Mouse (Mus musculus): Measurements from ENCODE around the gene Ddx23. TPM values are rescaled to one million over a fixed set of nuclear protein-coding genes. Genes with fewer than 3 reads are reported as not detected.

Ddx23 gene
- polyA plus RNA-seq, 1 experiment from 2014 or later = 27.2 TPM

DNA sequence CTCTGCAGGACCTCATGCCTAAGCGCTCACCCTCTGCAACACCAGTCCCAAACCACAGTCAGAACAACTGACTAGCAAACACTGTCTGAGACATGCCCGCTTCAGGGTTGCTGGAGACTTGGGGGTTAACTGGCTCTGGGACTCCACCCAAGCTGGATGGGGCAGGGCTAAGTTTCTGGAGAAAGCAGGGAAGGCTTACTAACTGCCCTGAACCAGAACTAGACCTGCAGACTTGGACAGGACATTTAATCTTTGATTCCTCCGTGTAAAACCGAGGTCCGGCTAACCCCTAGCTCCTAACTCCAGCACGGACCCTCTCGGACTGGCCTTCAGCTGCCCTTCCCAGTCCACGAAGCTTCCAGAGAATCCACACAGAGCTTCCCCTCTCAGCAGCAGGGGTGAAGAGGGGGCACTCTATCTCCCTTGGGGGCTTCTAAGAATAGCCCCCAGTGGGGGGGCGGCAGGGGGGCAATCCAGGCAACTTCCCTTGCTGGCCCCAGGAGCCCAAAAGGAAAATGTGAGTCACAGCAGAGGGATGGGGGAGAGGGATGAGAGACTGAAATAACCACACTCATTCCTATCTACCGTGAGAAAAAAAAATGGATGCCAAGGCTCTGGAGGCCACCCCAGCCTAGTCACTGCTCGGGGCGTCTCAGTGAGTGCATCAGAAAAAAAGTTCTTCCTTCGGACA, 60.4 kb downstream of the Ddx23 start:
- 43% methylated on average over 13 of the region's 13 CpGs for WGBS
- no peaks in the 10 kb centered on the region for H3K27me3 ChIP-seq (ENCODE audit: insufficient read depth, low read length)
- H3K27ac ChIP-seq (ENCODE audit: low read depth) = peak overlapping the region; percentile 73; the same call in 1 of the 2 replicates
- peak overlapping the region; percentile 50; the same call in 1 of the 2 replicates for H3K9ac ChIP-seq
- H3K4me3 ChIP-seq (ENCODE audit: low read depth, low read length) = peak overlapping the region; percentile 14
- no peak for TF ChIP-seq CTCF (IDR thresholded peaks at IDR 0.05; ENCODE audit: low read depth)
- DNase-seq (peak; percentile 9), ATAC-seq (ENCODE audit: insufficient read depth) (peak; percentile 17; the same call in 1 of the 2 replicates)
- peaks cover 74% of the 10 kb centered on the region for H3K36me3 ChIP-seq (ENCODE audit: insufficient read depth)
- H3K9me3 ChIP-seq (ENCODE audit: low read depth, low read length) = no peaks in the 10 kb centered on the region
- peak overlapping the region; percentile 48 for H3K4me2 ChIP-seq
- peaks cover 7% of the 10 kb centered on the region for H3K4me1 ChIP-seq (ENCODE audit: insufficient read depth)

DNA sequence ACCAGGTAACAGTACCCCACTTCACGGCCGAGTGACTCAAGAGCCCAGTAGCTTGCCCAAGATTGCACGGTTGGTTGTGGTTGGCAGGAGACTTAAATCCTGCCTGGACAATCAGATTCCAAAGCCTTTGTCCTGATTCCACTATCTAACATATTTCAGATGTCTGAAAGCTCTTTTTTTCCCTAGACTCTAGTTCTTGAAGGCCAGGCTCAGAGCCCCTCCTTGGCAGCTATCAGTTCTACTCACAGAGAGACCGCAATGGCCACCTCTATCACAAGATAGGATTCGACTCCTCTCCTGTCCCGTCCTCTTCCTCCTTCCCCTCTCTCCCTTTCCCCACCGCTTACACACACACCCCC, 60.9 kb downstream of the Ddx23 start:
- Histone ChIP-seq H3K27ac (ENCODE audit: low read depth) (peak overlapping the region; percentile 3; the same call in 1 of the 2 replicates), H3K4me2 (peak overlapping the region; percentile 48), H3K27me3 (ENCODE audit: insufficient read depth, low read length) (no peaks in the 10 kb centered on the region), H3K9ac (peak overlapping the region; percentile 21; the same call in 1 of the 2 replicates), H3K4me3 (ENCODE audit: low read depth, low read length) (peak overlapping the region; percentile 14; the same call in 1 of the 2 replicates), H3K4me1 (ENCODE audit: insufficient read depth) (peaks cover 2% of the 10 kb centered on the region; the same call in 1 of the 2 replicates), H3K36me3 (ENCODE audit: insufficient read depth) (peaks cover 79% of the 10 kb centered on the region), H3K9me3 (ENCODE audit: low read depth, low read length) (no peaks in the 10 kb centered on the region)
- WGBS = 70% methylated on average over 7 of the region's 7 CpGs
- DNase-seq = no peak
- no peak for TF ChIP-seq CTCF (IDR thresholded peaks at IDR 0.05; ENCODE audit: low read depth)
- no peak for ATAC-seq (ENCODE audit: insufficient read depth)

DNA sequence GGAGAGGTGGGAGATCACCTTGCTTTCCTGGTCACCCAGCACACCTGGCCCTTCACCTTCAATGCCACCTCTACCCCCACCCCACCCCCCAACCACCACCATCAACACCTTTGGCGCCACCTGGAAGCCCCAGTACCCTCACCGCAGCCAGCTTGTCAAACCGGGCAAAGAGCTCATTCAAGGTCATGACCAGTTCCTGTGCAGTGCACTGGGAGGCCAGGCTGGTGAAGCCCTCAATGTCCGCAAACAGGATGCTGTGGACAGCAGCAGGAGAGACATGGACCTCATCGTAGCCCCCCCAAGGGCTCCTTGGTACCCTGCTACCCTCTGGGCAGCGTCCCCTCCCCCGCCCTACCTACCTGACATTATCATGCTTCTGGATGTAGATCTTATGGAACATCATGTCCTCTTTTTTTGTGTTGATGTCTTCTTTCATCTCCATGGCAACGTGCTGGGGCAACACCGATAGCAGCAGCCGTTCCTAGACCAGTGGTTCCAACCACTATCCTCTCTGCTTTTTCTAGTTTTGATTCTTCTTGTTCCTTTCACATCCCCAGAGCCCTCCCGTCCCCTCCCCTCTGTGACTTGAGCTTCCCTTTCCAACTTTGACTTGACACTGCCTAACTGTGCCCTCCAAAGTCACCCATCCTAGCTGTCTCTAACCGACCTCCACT, 62.5 kb downstream of the Ddx23 start:
- Histone ChIP-seq H3K4me2 (no peak overlapping the region), H3K27ac (ENCODE audit: low read depth) (no peak overlapping the region), H3K9ac (no peak overlapping the region), H3K36me3 (ENCODE audit: insufficient read depth) (peaks cover 95% of the 10 kb centered on the region), H3K27me3 (ENCODE audit: insufficient read depth, low read length) (no peaks in the 10 kb centered on the region), H3K4me3 (ENCODE audit: low read depth, low read length) (no peak overlapping the region), H3K9me3 (ENCODE audit: low read depth, low read length) (no peaks in the 10 kb centered on the region), H3K4me1 (ENCODE audit: insufficient read depth) (no peaks in the 10 kb centered on the region)
- WGBS = 89% methylated on average over 12 of the region's 12 CpGs
- TF ChIP-seq CTCF (IDR thresholded peaks at IDR 0.05; ENCODE audit: low read depth) = no peak
- DNase-seq = no peak
- no peak for ATAC-seq (ENCODE audit: insufficient read depth)

DNA sequence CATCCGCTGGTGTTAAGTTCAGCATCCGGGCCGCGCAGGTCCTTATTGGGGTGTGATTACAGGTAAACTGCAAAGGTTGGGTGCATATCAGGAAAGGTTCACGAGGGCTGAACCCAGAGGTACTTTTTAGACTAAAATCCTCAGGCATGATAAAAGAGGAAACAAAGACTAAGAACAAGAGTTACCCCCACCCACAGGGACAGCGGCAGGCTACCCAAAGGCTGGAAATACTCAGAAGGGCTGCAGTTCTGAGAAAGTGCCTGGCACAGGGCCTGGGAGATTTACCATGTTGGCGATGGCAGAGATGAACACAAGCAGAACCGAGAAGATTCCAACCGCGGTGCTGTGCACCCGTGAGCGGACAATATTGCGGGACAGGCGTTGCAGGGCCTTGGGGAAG, 66.1 kb downstream of the Ddx23 start:
- H3K4me2 ChIP-seq = no peak overlapping the region
- TF ChIP-seq CTCF (IDR thresholded peaks at IDR 0.05; ENCODE audit: low read depth) = no peak
- WGBS = 89% methylated on average over 14 of the region's 14 CpGs

More for the DNA sequence above, 66.1 kb downstream of the Ddx23 start:
- no peak overlapping the region for H3K9ac ChIP-seq
- no peak for ATAC-seq (ENCODE audit: insufficient read depth)
- H3K27me3 ChIP-seq (ENCODE audit: insufficient read depth, low read length) = no peaks in the 10 kb centered on the region
- no peaks in the 10 kb centered on the region for H3K4me1 ChIP-seq (ENCODE audit: insufficient read depth)
- H3K36me3 ChIP-seq (ENCODE audit: insufficient read depth) = peaks cover 98% of the 10 kb centered on the region
- no peak overlapping the region for H3K4me3 ChIP-seq (ENCODE audit: low read depth, low read length)
- H3K9me3 ChIP-seq (ENCODE audit: low read depth, low read length) = no peaks in the 10 kb centered on the region
- no peak for DNase-seq
- no peak overlapping the region for H3K27ac ChIP-seq (ENCODE audit: low read depth)

Other genes starting within 250 kb of the Ddx23 start
- gene Olfr282, start 231.7 kb downstream of the Ddx23 start, polyA plus RNA-seq (2014; fragmentation: Nextera tagmentation; extraction: Ambion mirVana) = not detected in 2 replicates
- gene Olfr281, start 210.3 kb downstream of the Ddx23 start, polyA plus RNA-seq (2014; fragmentation: Nextera tagmentation; extraction: Ambion mirVana) = not detected in 2 replicates
- gene OR5BS1P, start 193.0 kb downstream of the Ddx23 start, polyA plus RNA-seq (2014; fragmentation: Nextera tagmentation; extraction: Ambion mirVana) = not detected in 2 replicates
- gene Lalba, start 180.2 kb downstream of the Ddx23 start, polyA plus RNA-seq (2014; fragmentation: Nextera tagmentation; extraction: Ambion mirVana) = 0.50 and 0.68 TPM in 2 replicates
- gene Olfr279, start 170.5 kb downstream of the Ddx23 start, polyA plus RNA-seq (2014; fragmentation: Nextera tagmentation; extraction: Ambion mirVana) = not detected in 2 replicates
- 113 and 121 TPM in 2 replicates for gene Kansl2, start 128.6 kb downstream of the Ddx23 start, polyA plus RNA-seq (2014; fragmentation: Nextera tagmentation; extraction: Ambion mirVana)
- gene Ccnt1, start 92.0 kb downstream of the Ddx23 start, polyA plus RNA-seq (2014; fragmentation: Nextera tagmentation; extraction: Ambion mirVana) = 57.7 and 58.5 TPM in 2 replicates
- 0.50 TPM in 1 of 2 replicates, not detected in the other for gene 4930415O20Rik, start 91.9 kb downstream of the Ddx23 start, polyA plus RNA-seq (2014; fragmentation: Nextera tagmentation; extraction: Ambion mirVana)
- gene Adcy6, start 52.8 kb downstream of the Ddx23 start, polyA plus RNA-seq (2014; fragmentation: Nextera tagmentation; extraction: Ambion mirVana) = 20.5 and 21.8 TPM in 2 replicates
- 24.6 and 28.9 TPM in 2 replicates for gene Cacnb3, start 32.1 kb downstream of the Ddx23 start, polyA plus RNA-seq (2014; fragmentation: Nextera tagmentation; extraction: Ambion mirVana)
- 0.57 and 0.67 TPM in 2 replicates for gene Rnd1, start 14.6 kb upstream of the Ddx23 start, polyA plus RNA-seq (2014; fragmentation: Nextera tagmentation; extraction: Ambion mirVana)
- 0.28 and 1.1 TPM in 2 replicates for gene Ccdc65, start 45.3 kb upstream of the Ddx23 start, polyA plus RNA-seq (2014; fragmentation: Nextera tagmentation; extraction: Ambion mirVana)
- 29.7 and 32.9 TPM in 2 replicates for gene Fkbp11, start 65.3 kb upstream of the Ddx23 start, polyA plus RNA-seq (2014; fragmentation: Nextera tagmentation; extraction: Ambion mirVana)
- gene Arf3, start 100.3 kb upstream of the Ddx23 start, polyA plus RNA-seq (2014; fragmentation: Nextera tagmentation; extraction: Ambion mirVana) = 35.4 and 42.5 TPM in 2 replicates
- gene Wnt10b, start 115.3 kb upstream of the Ddx23 start, polyA plus RNA-seq (2014; fragmentation: Nextera tagmentation; extraction: Ambion mirVana) = 0.11 TPM in 1 of 2 replicates, not detected in the other
- gene Wnt1, start 127.0 kb upstream of the Ddx23 start, polyA plus RNA-seq (2014; fragmentation: Nextera tagmentation; extraction: Ambion mirVana) = not detected in 2 replicates
- gene Ddn, start 146.6 kb upstream of the Ddx23 start, polyA plus RNA-seq (2014; fragmentation: Nextera tagmentation; extraction: Ambion mirVana) = 0.04 and 0.12 TPM in 2 replicates
- 93.4 and 93.7 TPM in 2 replicates for gene Prkag1, start 168.6 kb upstream of the Ddx23 start, polyA plus RNA-seq (2014; fragmentation: Nextera tagmentation; extraction: Ambion mirVana)
- gene Kmt2d, start 208.3 kb upstream of the Ddx23 start, polyA plus RNA-seq (2014; fragmentation: Nextera tagmentation; extraction: Ambion mirVana) = 17.1 and 19.3 TPM in 2 replicates
- gene Rhebl1, start 231.6 kb upstream of the Ddx23 start, polyA plus RNA-seq (2014; fragmentation: Nextera tagmentation; extraction: Ambion mirVana) = 8.5 and 9.5 TPM in 2 replicates
- 1.0 and 1.3 TPM in 2 replicates for gene Dhh, start 235.6 kb upstream of the Ddx23 start, polyA plus RNA-seq (2014; fragmentation: Nextera tagmentation; extraction: Ambion mirVana)